Mouse (Mus musculus) thymus, postnatal 14 days (tissue): ENCODE data around the gene Luc7l.
A peak's percentile ranks its signal among the peaks of the same experiment; 100 is the strongest.

Experiments used
- DNase-seq: peaks from one replicate; pipeline ENCODE4 v3.0.0; 2021

The Luc7l gene

GRCm38 (mm10) chr17:26252539-26253251 is at the start of gene Luc7l:
Gene Luc7l (plus strand): TSS chr17:26252896.
- peak; percentile 91 for DNase-seq

- peak; percentile 25 for DNase-seq
These were observed 49.3 kb upstream of the Luc7l start for GRCm38 (mm10) chr17:26203321-26203811.

- no peak for DNase-seq
These were observed 47.9 kb upstream of the Luc7l start for GRCm38 (mm10) chr17:26204766-26205165.

GRCm38 (mm10) chr17:26206392-26206791 is 46.3 kb upstream of the Luc7l start:
- no peak for DNase-seq

- no peak for DNase-seq
These were observed 45.0 kb upstream of the Luc7l start, which contains the start of gene Arhgdig for GRCm38 (mm10) chr17:26207686-26208085. Gene Arhgdig (minus strand): TSS chr17:26207786.

- DNase-seq, result no peak
These were observed 40.5 kb upstream of the Luc7l start for GRCm38 (mm10) chr17:26212241-26212640.

- no peak for DNase-seq
These were observed 40.0 kb upstream of the Luc7l start for GRCm38 (mm10) chr17:26212681-26213080.

- DNase-seq, result no peak
These were observed 31.2 kb upstream of the Luc7l start for GRCm38 (mm10) chr17:26221508-26221907.

GRCm38 (mm10) chr17:26225150-26225549 is 27.5 kb upstream of the Luc7l start:
- no peak for DNase-seq

- no peak for DNase-seq
These were observed 22.9 kb upstream of the Luc7l start for GRCm38 (mm10) chr17:26229776-26230175.

- no peak for DNase-seq
These were observed 21.5 kb upstream of the Luc7l start for GRCm38 (mm10) chr17:26231156-26231555.

- peak; percentile 32 for DNase-seq
These were observed 19.8 kb upstream of the Luc7l start for GRCm38 (mm10) chr17:26232863-26233262.

GRCm38 (mm10) chr17:26234386-26234785 is 18.3 kb upstream of the Luc7l start:
- DNase-seq, result no peak

GRCm38 (mm10) chr17:26235077-26235815 is 17.4 kb upstream of the Luc7l start:
- DNase-seq, result no peak

- no peak for DNase-seq
These were observed 15.0 kb upstream of the Luc7l start for GRCm38 (mm10) chr17:26237667-26238066.

GRCm38 (mm10) chr17:26239551-26239950 is 13.1 kb upstream of the Luc7l start:
- DNase-seq, result no peak

- DNase-seq, result no peak
These were observed 12.4 kb upstream of the Luc7l start for GRCm38 (mm10) chr17:26240120-26240790.

GRCm38 (mm10) chr17:26240990-26241389 is 11.7 kb upstream of the Luc7l start:
- DNase-seq, result no peak

- peak; percentile 66 for DNase-seq
These were observed 9.1 kb upstream of the Luc7l start for GRCm38 (mm10) chr17:26243471-26244100.

- DNase-seq, result peak; percentile 92
These were observed 8.4 kb upstream of the Luc7l start, which contains the start of gene Fam234a for GRCm38 (mm10) chr17:26244101-26244841. Gene Fam234a (minus strand): TSS chr17:26244242.

- DNase-seq, result no peak
These were observed 684 bp upstream of the Luc7l start for GRCm38 (mm10) chr17:26251886-26252538.

- DNase-seq, result no peak
These were observed 703 bp downstream of the Luc7l start for GRCm38 (mm10) chr17:26253399-26253798.
